Mouse (Mus musculus) MEL (cell line): ENCODE measurements around the gene Slc7a5. TPM values are rescaled to one million over a fixed set of nuclear protein-coding genes. Genes with fewer than 3 reads are reported as not detected.
A peak's percentile ranks its signal among the peaks of the same experiment; 100 is the strongest.

Experiments used
- DNase-seq: peaks from one replicate; pipeline ENCODE4 v3.0.0; 2011; ENCODE audit warnings: low read depth, low spot score
- H3K27ac ChIP-seq: 2 replicates; pipeline ENCODE4 v1.5.1; 2012; ENCODE audit warnings: low read depth, mild to moderate bottlenecking, control low read depth, low read length, moderate library complexity; ENCODE audit not compliant: control insufficient read depth
- H3K27me3 ChIP-seq, 2 experiments: fragments of 150-350 bp in 1 of 2; sonication (generic) in 1 of 2; 2 replicates each; pipeline ENCODE4 v1.6.1; 2012; ENCODE audit warnings: low read length in 2 of 2, mild to moderate bottlenecking in 2 of 2, improper control_type of control experiment in 1 of 2, moderate library complexity in 1 of 2; ENCODE audit not compliant: insufficient read depth in 2 of 2, control insufficient read depth in 1 of 2
- H3K36me3 ChIP-seq, 2 experiments: 2 replicates each; pipeline ENCODE4 v1.6.1; 2012 to 2014; ENCODE audit warnings: low read length in 2 of 2, improper control_type of control experiment in 1 of 2, inconsistent platforms in 1 of 2, mild to moderate bottlenecking in 1 of 2; ENCODE audit not compliant: insufficient read depth in 2 of 2, control insufficient read depth in 1 of 2
- H3K4me1 ChIP-seq, 2 experiments: fragments of 150-350 bp in 1 of 2; sonication (generic) in 1 of 2; 2 replicates each; pipeline ENCODE4 v1.6.1; 2012; ENCODE audit warnings: low read length in 2 of 2, improper control_type of control experiment in 1 of 2, mild to moderate bottlenecking in 1 of 2; ENCODE audit not compliant: insufficient read depth in 2 of 2, control insufficient read depth in 1 of 2
- H3K4me3 ChIP-seq, 2 experiments: fragments of 150-350 bp in 1 of 2; sonication (generic) in 1 of 2; 2 replicates each; pipeline ENCODE4 v1.5.1; 2012; ENCODE audit warnings: low read depth in 2 of 2, low read length in 2 of 2, mild to moderate bottlenecking in 2 of 2, moderate library complexity in 2 of 2, control low read depth in 1 of 2, improper control_type of control experiment in 1 of 2; ENCODE audit not compliant: control insufficient read depth in 1 of 2, insufficient read depth in 1 of 2
- H3K79me2 ChIP-seq: 2 replicates; pipeline ENCODE4 v1.6.1; 2012; ENCODE audit warnings: mild to moderate bottlenecking, low read length, moderate library complexity; ENCODE audit not compliant: control insufficient read depth, poor library complexity, insufficient read depth
- H3K9ac ChIP-seq: 2 replicates; pipeline ENCODE4 v1.6.1; 2012; ENCODE audit warnings: low read depth, mild to moderate bottlenecking, control low read depth, low read length, moderate library complexity; ENCODE audit not compliant: control insufficient read depth, poor library complexity, severe bottlenecking
- H3K9me3 ChIP-seq: fragments of 150-350 bp; sonication (generic); replicated peaks from 2 replicates; pipeline ENCODE4 v1.6.1; 2012; ENCODE audit warnings: mild to moderate bottlenecking, low read length, improper control_type of control experiment, moderate library complexity; ENCODE audit not compliant: insufficient read depth
- BHLHE40 ChIP-seq: IDR thresholded peaks from 2 replicates; pipeline ENCODE4 v1.6.1; 2012; ENCODE audit warnings: low read depth, mild to moderate bottlenecking, inconsistent platforms, low read length, improper control_type of control experiment, borderline replicate concordance
- CHD1 ChIP-seq: IDR thresholded peaks from 2 replicates; pipeline ENCODE4 v1.6.1; 2012; ENCODE audit warnings: low read depth, mild to moderate bottlenecking, inconsistent platforms, low read length, improper control_type of control experiment
- CHD2 ChIP-seq: IDR thresholded peaks from 2 replicates; pipeline ENCODE4 v1.6.1; 2011; ENCODE audit warnings: low read length, improper control_type of control experiment
- CTCF ChIP-seq, 3 experiments: IDR thresholded peaks in 2 of 3; conservative IDR thresholded peaks in 1 of 3; 2 replicates each; pipeline ENCODE4 v1.5.1; 2011 to 2012; ENCODE audit warnings: low read length in 3 of 3, low read depth in 2 of 3, mild to moderate bottlenecking in 2 of 3, improper control_type of control experiment in 1 of 3, inconsistent platforms in 1 of 3, mixed read lengths in 1 of 3, moderate library complexity in 1 of 3; ENCODE audit not compliant: control insufficient read depth in 1 of 3, insufficient read depth in 1 of 3, poor library complexity in 1 of 3, severe bottlenecking in 1 of 3
- ETS1 ChIP-seq: IDR thresholded peaks from 2 replicates; pipeline ENCODE4 v1.6.1; 2012; ENCODE audit warnings: low read depth, mild to moderate bottlenecking, inconsistent platforms, low read length, improper control_type of control experiment, moderate library complexity
- GABPA ChIP-seq: IDR thresholded peaks from 2 replicates; pipeline ENCODE4 v1.6.1; 2012; ENCODE audit warnings: low read depth, mild to moderate bottlenecking, inconsistent platforms, low read length, improper control_type of control experiment, moderate library complexity
- GATA1 ChIP-seq: IDR thresholded peaks from 2 replicates; pipeline ENCODE4 v1.6.1; 2011; ENCODE audit warnings: low read depth, low read length, improper control_type of control experiment
- HCFC1 ChIP-seq: IDR thresholded peaks from 2 replicates; pipeline ENCODE4 v1.6.1; 2012; ENCODE audit warnings: low read depth, mild to moderate bottlenecking, inconsistent platforms, low read length, improper control_type of control experiment, moderate library complexity
- JUND ChIP-seq: IDR thresholded peaks from 2 replicates; pipeline ENCODE4 v1.6.1; 2011; ENCODE audit warnings: low read depth, mild to moderate bottlenecking, improper control_type of control experiment, low read length
- KAT2A ChIP-seq: conservative IDR thresholded peaks from 2 replicates; pipeline ENCODE4 v1.6.1; 2012; ENCODE audit warnings: low read depth, low read length, improper control_type of control experiment, inconsistent platforms
- MAX ChIP-seq: IDR thresholded peaks from 2 replicates; pipeline ENCODE4 v1.6.1; 2011; ENCODE audit warnings: low read length, improper control_type of control experiment
- MEF2A ChIP-seq: IDR thresholded peaks from 2 replicates; pipeline ENCODE4 v1.6.1; 2014; ENCODE audit warnings: low read depth, mild to moderate bottlenecking, inconsistent platforms, low read length, improper control_type of control experiment; ENCODE audit not compliant: poor library complexity, insufficient replicate concordance, severe bottlenecking; ENCODE audit errors: extremely low read depth
- MYC ChIP-seq: IDR thresholded peaks from 2 replicates; pipeline ENCODE4 v1.6.1; 2011; ENCODE audit warnings: low read depth, mild to moderate bottlenecking, low read length, improper control_type of control experiment, moderate library complexity
- POLR2A ChIP-seq, 2 experiments: IDR thresholded peaks; 2 replicates each; pipeline ENCODE4 v1.6.1; 2011 to 2012; ENCODE audit warnings: low read length in 2 of 2, mild to moderate bottlenecking in 2 of 2, control low read depth in 1 of 2, improper control_type of control experiment in 1 of 2, low read depth in 1 of 2, moderate library complexity in 1 of 2; ENCODE audit not compliant: control insufficient read depth in 1 of 2, insufficient read depth in 1 of 2, poor library complexity in 1 of 2
- POLR2AphosphoS2 ChIP-seq: IDR thresholded peaks from 2 replicates; pipeline ENCODE4 v1.6.1; 2011; ENCODE audit warnings: low read length, improper control_type of control experiment
- POLR2AphosphoS5 ChIP-seq: IDR thresholded peaks from 2 replicates; pipeline ENCODE4 v1.6.1; 2012; ENCODE audit warnings: low read depth, borderline replicate concordance, mild to moderate bottlenecking, inconsistent platforms, low read length, moderate library complexity, mixed read lengths
- RAD21 ChIP-seq: IDR thresholded peaks from 2 replicates; pipeline ENCODE4 v1.6.1; 2011; ENCODE audit warnings: mild to moderate bottlenecking, low read depth, low read length, improper control_type of control experiment
- RCOR1 ChIP-seq: IDR thresholded peaks from 2 replicates; pipeline ENCODE4 v1.6.1; 2012; ENCODE audit warnings: low read depth, mild to moderate bottlenecking, inconsistent platforms, low read length, improper control_type of control experiment
- SIN3A ChIP-seq: IDR thresholded peaks from 2 replicates; pipeline ENCODE4 v1.6.1; 2012; ENCODE audit warnings: low read length, improper control_type of control experiment, inconsistent platforms
- SMC3 ChIP-seq: IDR thresholded peaks from 2 replicates; pipeline ENCODE4 v1.6.1; 2011; ENCODE audit warnings: low read depth, low read length, improper control_type of control experiment
- TAL1 ChIP-seq: IDR thresholded peaks from 2 replicates; pipeline ENCODE4 v1.6.1; 2012; ENCODE audit warnings: mild to moderate bottlenecking, inconsistent platforms, low read length, moderate library complexity, mixed read lengths
- TCF12 ChIP-seq: IDR thresholded peaks from 2 replicates; pipeline ENCODE4 v1.6.1; 2014; ENCODE audit warnings: low read depth, mild to moderate bottlenecking, inconsistent platforms, low read length, improper control_type of control experiment, moderate library complexity
- USF1 ChIP-seq: IDR thresholded peaks from 2 replicates; pipeline ENCODE4 v1.6.1; 2014; ENCODE audit warnings: low read depth, mild to moderate bottlenecking, inconsistent platforms, low read length, improper control_type of control experiment, moderate library complexity
- USF2 ChIP-seq, 2 experiments: IDR thresholded peaks; 2 replicates each; pipeline ENCODE4 v1.6.1; 2011 to 2012; ENCODE audit warnings: improper control_type of control experiment in 2 of 2, low read length in 2 of 2, borderline replicate concordance in 1 of 2, inconsistent platforms in 1 of 2, low read depth in 1 of 2, mild to moderate bottlenecking in 1 of 2; ENCODE audit not compliant: insufficient read depth in 1 of 2
- ZC3H11A ChIP-seq: IDR thresholded peaks from 2 replicates; pipeline ENCODE4 v1.6.1; 2012; ENCODE audit warnings: low read depth, mild to moderate bottlenecking, inconsistent platforms, low read length, improper control_type of control experiment
- ZKSCAN1 ChIP-seq: IDR thresholded peaks from 2 replicates; pipeline ENCODE4 v1.6.1; 2012; ENCODE audit warnings: low read depth, mild to moderate bottlenecking, inconsistent platforms, low read length, improper control_type of control experiment, moderate library complexity
- ZMIZ1 ChIP-seq: IDR thresholded peaks from 2 replicates; pipeline ENCODE4 v1.6.1; 2012; ENCODE audit warnings: low read depth, mild to moderate bottlenecking, inconsistent platforms, low read length, improper control_type of control experiment, moderate library complexity
- polyA plus RNA-seq, 2 experiments: library from polyadenylated mRNA; stranded (reverse) in 1 of 2; unstranded in 1 of 2; fragments of >175 nt in 1 of 2; fragments of >200 nt in 1 of 2; gene quantifications; 2 replicates each; pipeline versions ENCODE4 v1.2.1 to v1.2.4; 2012; ENCODE audit warnings: low replicate concordance in 2 of 2, low read depth in 1 of 2; ENCODE audit not compliant: insufficient read length in 2 of 2, insufficient read depth in 1 of 2, missing spikeins in 1 of 2
- total RNA-seq: library from RNA; depleted of rRNA; stranded (reverse); fragments of 300-350 nt; gene quantifications from 2 replicates; pipeline ENCODE4 v1.2.3, GENCODE M21; 2012

Gene Slc7a5
- total and polyA plus RNA-seq, 3 experiments, result 55.0 to 263 (median 108) TPM

- Histone ChIP-seq H3K36me3 (0 out of 4 replicates have a peak, but pooled peaks cover 0 to 2% of the 10 kb centered on the region in 2 experiments), H3K27ac (no peak overlapping the region), H3K9me3 (no peaks in the 10 kb centered on the region), H3K9ac (no peak overlapping the region), H3K79me2 (peaks cover 21% of the 10 kb centered on the region), H3K4me3 (peak overlapping the region in 1 of 2 experiments; percentile 54; a peak in 2 of 4 replicates), H3K4me1 (peaks cover 4 to 17% of the 10 kb centered on the region in 2 experiments; a peak in 3 of 4 replicates), H3K27me3 (no peaks in the 10 kb centered on the region)
- peak; percentile 34; the same call in 1 of the 2 replicates for TF ChIP-seq HCFC1
- TF ChIP-seq MAX, result no peak
- peak; percentile 42; the same call in 1 of the 2 replicates for TF ChIP-seq SIN3A
- peak; percentile 57 for TF ChIP-seq RAD21
- TF ChIP-seq SMC3, result peak; percentile 76
- TF ChIP-seq USF1, result no peak
- no peak for TF ChIP-seq USF2 (IDR thresholded peaks at IDR 0.05; ENCODE audit: borderline replicate concordance in 1 of 2, insufficient read depth in 1 of 2, low read depth in 1 of 2, low read length in 2 of 2)
- TF ChIP-seq MEF2A, result no peak
- no peak for TF ChIP-seq GATA1
- no peak for TF ChIP-seq BHLHE40
- peak; percentile 47 to 83 (median 53) for TF ChIP-seq CTCF (IDR thresholded peaks at IDR 0.05 in 2 of 3, conservative IDR thresholded peaks at IDR 0.05 in 1 of 3; ENCODE audit: control insufficient read depth in 1 of 3, insufficient read depth in 1 of 3, low read depth in 2 of 3, low read length in 3 of 3, poor library complexity in 1 of 3, severe bottlenecking in 1 of 3)
- TF ChIP-seq MYC, result peak; percentile 40; the same call in 1 of the 2 replicates
- DNase-seq, result peak; percentile 82
Observed at GRCm38 (mm10) chr8:121832503-121832902, 75.0 kb downstream of the Slc7a5 start.

- H3K9ac ChIP-seq, result no peak overlapping the region
- no peak for DNase-seq
- peaks cover 4 to 17% of the 10 kb centered on the region in 2 experiments; a peak in 3 of 4 replicates for H3K4me1 ChIP-seq
- peaks cover 21% of the 10 kb centered on the region for H3K79me2 ChIP-seq
- TF ChIP-seq CHD2 (no peak), SIN3A (no peak), POLR2AphosphoS5 (no peak), TAL1 (no peak), ETS1 (no peak), TCF12 (no peak), CHD1 (no peak), RAD21 (no peak), JUND (no peak), ZMIZ1 (no peak), GABPA (no peak), ZC3H11A (no peak), ZKSCAN1 (no peak), KAT2A (no peak), SMC3 (no peak), RCOR1 (no peak), POLR2A (IDR thresholded peaks at IDR 0.05; ENCODE audit: control insufficient read depth in 1 of 2, insufficient read depth in 1 of 2, low read depth in 1 of 2, low read length in 2 of 2, poor library complexity in 1 of 2) (no peak), MEF2A (no peak), POLR2AphosphoS2 (no peak), USF2 (IDR thresholded peaks at IDR 0.05; ENCODE audit: borderline replicate concordance in 1 of 2, insufficient read depth in 1 of 2, low read depth in 1 of 2, low read length in 2 of 2) (no peak)
- 0 out of 4 replicates have a peak, but pooled peaks cover 0 to 2% of the 10 kb centered on the region in 2 experiments for H3K36me3 ChIP-seq
- H3K27me3 ChIP-seq, result no peaks in the 10 kb centered on the region
- H3K4me3 ChIP-seq, result peak overlapping the region in 1 of 2 experiments; percentile 54; a peak in 2 of 4 replicates
- H3K27ac ChIP-seq, result no peak overlapping the region
- no peaks in the 10 kb centered on the region for H3K9me3 ChIP-seq
Observed at GRCm38 (mm10) chr8:121832061-121832460, 75.4 kb downstream of the Slc7a5 start.
